Mouse (Mus musculus) urinary bladder, postnatal 25 days (tissue): ENCODE results near the gene Set.

ENCODE experiments used
- DNase-seq: peaks from one replicate; pipeline ENCODE4 v3.0.0; 2022; ENCODE audit warnings: low spot score

Set gene

DNA sequence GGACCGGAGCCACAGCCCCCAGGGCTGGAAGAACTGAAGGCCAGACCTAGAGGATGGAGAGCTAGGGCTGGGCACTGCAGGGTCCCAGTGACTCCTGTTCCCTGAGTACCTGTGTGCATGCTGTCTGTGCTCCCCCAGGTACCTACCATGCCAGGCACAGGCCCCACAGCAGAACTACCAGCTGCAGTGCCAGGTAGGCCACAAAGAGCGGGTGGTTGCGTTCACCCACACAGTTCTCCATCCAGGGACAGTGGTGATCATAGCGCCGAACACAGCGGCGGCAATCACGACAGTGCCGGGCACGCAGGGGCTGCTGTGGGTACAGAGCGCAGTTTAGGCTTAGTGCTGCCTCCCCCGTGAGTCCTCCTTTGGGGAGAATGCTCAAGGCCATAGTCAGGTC lies 34.3 kb downstream of the Set start:
- DNase-seq = no peak

GRCm38 (mm10) chr2:30092280-30092918 lies 35.2 kb downstream of the Set start:
- DNase-seq = no peak

GRCm38 (mm10) chr2:30093471-30094207 lies 36.5 kb downstream of the Set start, which contains the start of gene Zdhhc12:
Gene Zdhhc12, minus strand, starts transcription at chr2:30093648.
- DNase-seq = peak; percentile 86

- DNase-seq = peak; percentile 8
Measured at GRCm38 (mm10) chr2:30094208-30094588, 37.0 kb downstream of the Set start.

- DNase-seq = peak; percentile 52
Measured at GRCm38 (mm10) chr2:30095882-30096527, 38.8 kb downstream of the Set start.

DNA sequence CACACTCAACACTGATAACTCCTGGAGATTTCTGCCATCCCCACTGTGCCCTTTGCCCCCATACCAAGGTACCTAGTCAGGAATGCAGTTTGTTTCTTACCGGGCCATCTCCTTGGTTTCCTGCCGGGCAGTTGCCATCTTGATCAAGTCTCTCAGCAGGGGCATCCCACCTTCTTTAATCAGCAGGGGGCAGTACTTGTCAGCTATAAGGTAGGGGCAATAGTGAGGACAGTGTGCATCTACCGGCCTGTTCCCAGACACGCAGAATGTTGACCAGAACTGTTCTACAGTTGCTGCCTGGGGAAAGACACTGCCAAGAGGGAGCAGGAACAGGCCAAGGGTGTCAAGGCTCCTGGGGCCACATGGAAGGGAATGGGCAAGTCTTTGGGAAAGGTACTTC lies 43.0 kb downstream of the Set start:
- DNase-seq = no peak

DNA sequence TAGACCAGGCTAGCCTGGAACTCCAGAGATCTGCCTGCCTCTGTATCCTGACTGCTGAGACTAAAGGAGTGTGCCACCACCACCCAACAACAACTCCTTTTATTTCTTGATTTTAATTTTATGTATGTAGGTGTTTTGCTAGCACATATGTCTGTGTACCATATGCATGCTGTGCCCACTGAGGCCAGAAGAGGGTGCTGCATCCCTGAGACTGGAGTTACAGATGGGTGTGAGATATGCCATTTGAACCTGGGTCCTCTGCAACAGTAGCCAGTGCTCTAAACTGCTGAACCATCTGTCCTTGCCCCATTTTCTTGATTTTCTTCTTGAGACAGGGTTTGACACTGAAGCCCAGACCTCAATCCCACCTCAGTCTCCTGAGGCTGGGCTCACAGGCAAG lies 49.2 kb downstream of the Set start:
- DNase-seq = peak; percentile 26

GRCm38 (mm10) chr2:30107646-30108045 lies 50.5 kb downstream of the Set start:
- no peak for DNase-seq

DNA sequence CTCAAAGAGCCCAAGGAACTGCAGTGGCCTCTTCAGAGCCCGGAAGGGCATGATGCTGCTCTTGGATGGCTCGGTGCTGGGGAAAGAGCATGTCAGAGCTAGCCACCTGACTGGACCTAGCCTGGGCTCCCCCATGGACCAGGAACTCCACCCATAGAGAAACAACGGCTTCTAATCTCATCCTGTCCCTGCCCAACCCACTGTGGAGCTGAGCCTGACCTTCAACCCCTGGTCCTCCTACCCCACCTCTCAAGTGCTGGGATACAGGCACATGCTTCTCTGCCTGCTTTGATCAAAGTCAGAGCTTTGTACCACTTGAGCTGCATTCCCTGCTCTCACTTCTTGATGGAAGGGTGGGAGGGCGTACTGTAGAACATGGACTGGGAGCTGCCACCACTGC lies 51.1 kb downstream of the Set start:
- no peak for DNase-seq

GRCm38 (mm10) chr2:30111500-30111899 lies 54.3 kb downstream of the Set start:
- DNase-seq = no peak

- DNase-seq = no peak
Measured at GRCm38 (mm10) chr2:30112564-30112963, 55.4 kb downstream of the Set start.

GRCm38 (mm10) chr2:30119641-30120051 lies 62.5 kb downstream of the Set start:
- DNase-seq = no peak

- no peak for DNase-seq
Measured at GRCm38 (mm10) chr2:30120269-30120668, 63.1 kb downstream of the Set start.
